Mouse (Mus musculus) limb, embryonic 15.5 days (tissue): ENCODE results near the gene Klk1b9. TPM values are rescaled to one million over a fixed set of nuclear protein-coding genes. Genes with fewer than 3 reads are reported as not detected.
"Not testable (repeated sequence)": the region's sequence is repeated elsewhere in the genome, so short reads cannot be mapped to it uniquely, and the experiment has no call there.

Experiments used
- ATAC-seq: fragments of 200-750 bp; cut with Nextera tagmentation; 2 replicates; pipeline ENCODE4 v1.8.0; 2017; ENCODE audit warnings: low read depth, moderate TSS enrichment; ENCODE audit not compliant: insufficient number of reproducible peaks, low FRiP score, low TSS enrichment
- H3K27ac ChIP-seq: fragments of 300-500 bp; sonication (generic); 2 replicates; pipeline ENCODE4 v1.5.1; 2015; ENCODE audit warnings: moderate library complexity, mild to moderate bottlenecking, inconsistent platforms
- H3K27me3 ChIP-seq: fragments of 300-500 bp; sonication (generic); 2 replicates; pipeline ENCODE4 v1.6.1; 2015; ENCODE audit warnings: inconsistent platforms
- H3K36me3 ChIP-seq: fragments of 300-500 bp; sonication (generic); 2 replicates; pipeline ENCODE4 v1.6.1; 2015; ENCODE audit warnings: inconsistent platforms
- H3K4me1 ChIP-seq: fragments of 300-500 bp; sonication (generic); 2 replicates; pipeline ENCODE4 v1.6.1; 2015; ENCODE audit warnings: inconsistent platforms
- H3K4me2 ChIP-seq: fragments of 300-500 bp; sonication (generic); 2 replicates; pipeline ENCODE4 v1.6.1; 2015; ENCODE audit warnings: mild to moderate bottlenecking, inconsistent platforms
- H3K4me3 ChIP-seq: fragments of 300-500 bp; sonication (generic); 2 replicates; pipeline ENCODE4 v1.5.1; 2015; ENCODE audit warnings: mild to moderate bottlenecking, inconsistent platforms
- H3K9ac ChIP-seq: fragments of 300-500 bp; sonication (generic); 2 replicates; pipeline ENCODE4 v1.6.1; 2015; ENCODE audit warnings: inconsistent platforms
- H3K9me3 ChIP-seq: fragments of 300-500 bp; sonication (generic); 2 replicates; pipeline ENCODE4 v1.6.1; 2016; ENCODE audit warnings: inconsistent platforms
- WGBS: fragments of 180-500 bp; shearing (Covaris S2); methylation state at CpG from one replicate; pipeline ENCODE4 v1.1.7; 2015; 5-methylcytosine and 5-hydroxymethylcytosine counted together
- polyA plus RNA-seq: library from polyadenylated mRNA; unstranded; fragments of >200 nt; fragmentation: Nextera tagmentation; extraction: Ambion mirVana; gene quantifications from 2 replicates; pipeline ENCODE4 v1.2.1, GENCODE M21; 2015

Klk1b9 gene
- polyA plus RNA-seq, 1 experiment from 2014 or later = not detected

- Histone ChIP-seq H3K9me3 (no peaks in the 10 kb centered on the region), H3K27me3 (no peaks in the 10 kb centered on the region), H3K4me3 (no peak overlapping the region), H3K36me3 (no peaks in the 10 kb centered on the region), H3K4me1 (no peaks in the 10 kb centered on the region), H3K4me2 (no peak overlapping the region), H3K9ac (no peak overlapping the region), H3K27ac (no peak overlapping the region)
- no peak for ATAC-seq
These were observed 9.8 kb downstream of the Klk1b9 start for GRCm38 (mm10) chr7:43985657-43986056.

- not testable (repeated sequence) for ATAC-seq, H3K9me3 ChIP-seq, H3K4me1 ChIP-seq, H3K36me3 ChIP-seq, H3K4me2 ChIP-seq, H3K9ac ChIP-seq, H3K4me3 ChIP-seq, H3K27me3 ChIP-seq, H3K27ac ChIP-seq
- WGBS = 52% methylated on average over 1 of the region's 1 CpGs
These were observed 19.0 kb downstream of the Klk1b9 start for GRCm38 (mm10) chr7:43994821-43995220.

GRCm38 (mm10) chr7:43995577-43995976 is 19.7 kb downstream of the Klk1b9 start, which contains the start of gene Klk1b11:
Gene Klk1b11 (plus strand): TSS chr7:43995877.
- not testable (repeated sequence) for H3K4me2 ChIP-seq, H3K36me3 ChIP-seq, ATAC-seq, H3K27me3 ChIP-seq, H3K4me3 ChIP-seq, H3K4me1 ChIP-seq, H3K27ac ChIP-seq, H3K9ac ChIP-seq, H3K9me3 ChIP-seq
- WGBS = 67% methylated on average over 4 of the region's 4 CpGs

GRCm38 (mm10) chr7:44004847-44005246 is 29.0 kb downstream of the Klk1b9 start:
- H3K27me3 ChIP-seq = no peaks in the 10 kb centered on the region
- no peak overlapping the region for H3K4me3 ChIP-seq

GRCm38 (mm10) chr7:44011868-44012267 is 36.0 kb downstream of the Klk1b9 start, which contains the start of gene Klk1b26:
Gene Klk1b26 (plus strand): TSS chr7:44012168.
- not testable (repeated sequence) for H3K9me3 ChIP-seq, H3K9ac ChIP-seq, H3K36me3 ChIP-seq, H3K4me2 ChIP-seq, H3K4me1 ChIP-seq, ATAC-seq, H3K4me3 ChIP-seq, H3K27ac ChIP-seq, H3K27me3 ChIP-seq

More at GRCm38 (mm10) chr7:44004847-44005246, 29.0 kb downstream of the Klk1b9 start:
- Histone ChIP-seq H3K4me1 (no peaks in the 10 kb centered on the region), H3K9me3 (no peaks in the 10 kb centered on the region), H3K36me3 (no peaks in the 10 kb centered on the region), H3K9ac (no peak overlapping the region), H3K27ac (no peak overlapping the region), H3K4me2 (no peak overlapping the region)
- no peak for ATAC-seq

- not testable (repeated sequence) for H3K4me3 ChIP-seq, H3K27ac ChIP-seq, H3K4me2 ChIP-seq, H3K4me1 ChIP-seq, H3K9ac ChIP-seq, ATAC-seq, H3K27me3 ChIP-seq, H3K36me3 ChIP-seq, H3K9me3 ChIP-seq
- 76% methylated on average over 6 of the region's 6 CpGs for WGBS
These were observed 38.8 kb downstream of the Klk1b9 start for GRCm38 (mm10) chr7:44014666-44015065.

GRCm38 (mm10) chr7:44015071-44015470 is 39.2 kb downstream of the Klk1b9 start:
- Histone ChIP-seq H3K4me1 (no peaks in the 10 kb centered on the region), H3K36me3 (no peaks in the 10 kb centered on the region), H3K27ac (no peak overlapping the region), H3K27me3 (no peaks in the 10 kb centered on the region), H3K4me2 (no peak overlapping the region), H3K4me3 (no peak overlapping the region), H3K9me3 (no peaks in the 10 kb centered on the region), H3K9ac (no peak overlapping the region)
- ATAC-seq = no peak
- 79% methylated on average over 5 of the region's 5 CpGs for WGBS

Other genes with a start within 250 kb of the Klk1b9 start
- 0.22 and 0.32 TPM in 2 replicates for gene Klk12, start 207.2 kb upstream of the Klk1b9 start, polyA plus RNA-seq
- 20.2 and 22.0 TPM in 2 replicates for gene Klk11, start 201.5 kb upstream of the Klk1b9 start, polyA plus RNA-seq
- 38.4 and 45.0 TPM in 2 replicates for gene Klk10, start 195.0 kb upstream of the Klk1b9 start, polyA plus RNA-seq
- gene Klk9, start 184.2 kb upstream of the Klk1b9 start, polyA plus RNA-seq = 1.5 TPM in 2 replicates
- 60.6 and 64.4 TPM in 2 replicates for gene Klk8, start 178.5 kb upstream of the Klk1b9 start, polyA plus RNA-seq
- 6.7 and 13.4 TPM in 2 replicates for gene Klk7, start 164.8 kb upstream of the Klk1b9 start, polyA plus RNA-seq
- gene Klk6, start 151.6 kb upstream of the Klk1b9 start, polyA plus RNA-seq = 0.13 and 0.25 TPM in 2 replicates
- 18.1 and 25.3 TPM in 2 replicates for gene Klk5, start 134.1 kb upstream of the Klk1b9 start, polyA plus RNA-seq
- gene Klk4, start 94.9 kb upstream of the Klk1b9 start, polyA plus RNA-seq = 0.14 TPM in 1 of 2 replicates, not detected in the other
- gene Klk15, start 42.3 kb upstream of the Klk1b9 start, polyA plus RNA-seq = not detected in 2 replicates
- gene Klk1b8, start 25.4 kb upstream of the Klk1b9 start, polyA plus RNA-seq = not detected in 2 replicates
- gene Klk1b1, start 9.3 kb upstream of the Klk1b9 start, polyA plus RNA-seq = not detected in 2 replicates
- gene Klk1b11, start 19.8 kb downstream of the Klk1b9 start, polyA plus RNA-seq = not detected in 2 replicates
- gene Klk1b26, start 36.1 kb downstream of the Klk1b9 start, polyA plus RNA-seq = 0.31 and 3.5 TPM in 2 replicates
- not detected in 2 replicates for gene Klk1b27, start 76.2 kb downstream of the Klk1b9 start, polyA plus RNA-seq
- gene Klk1b21, start 126.3 kb downstream of the Klk1b9 start, polyA plus RNA-seq = not detected in 2 replicates
- gene Klk1b22, start 136.6 kb downstream of the Klk1b9 start, polyA plus RNA-seq = not detected in 2 replicates
- not detected in 2 replicates for gene Klk1b16, start 160.7 kb downstream of the Klk1b9 start, polyA plus RNA-seq
- gene Klk1b24, start 212.2 kb downstream of the Klk1b9 start, polyA plus RNA-seq = not detected in 2 replicates
- not detected in 2 replicates for gene Klk1b3, start 222.1 kb downstream of the Klk1b9 start, polyA plus RNA-seq
- not detected in 2 replicates for gene Klk1b4, start 231.4 kb downstream of the Klk1b9 start, polyA plus RNA-seq
- not detected in 2 replicates for gene Klk1b5, start 239.9 kb downstream of the Klk1b9 start, polyA plus RNA-seq
- 0.20 TPM in 1 of 2 replicates, not detected in the other for gene Klk1, start 249.3 kb downstream of the Klk1b9 start, polyA plus RNA-seq